Mouse (Mus musculus) ES-Bruce4 (cell line): Measurements from ENCODE around the gene Rab24. TPM values are rescaled to one million over a fixed set of nuclear protein-coding genes. Genes with fewer than 3 reads are reported as not detected.

Experiments used
- H3K27ac ChIP-seq: 2 replicates; pipeline ENCODE4 v1.5.1; 2012; ENCODE audit warnings: low read length, inconsistent platforms; ENCODE audit not compliant: insufficient read depth
- H3K27me3 ChIP-seq: 2 replicates; pipeline ENCODE4 v1.6.1; 2012; ENCODE audit warnings: mild to moderate bottlenecking, low read length, inconsistent platforms; ENCODE audit not compliant: control insufficient read depth, poor library complexity, insufficient read depth, severe bottlenecking
- H3K36me3 ChIP-seq: 2 replicates; pipeline ENCODE4 v1.6.1; 2012; ENCODE audit warnings: inconsistent platforms, mild to moderate bottlenecking, low read length, moderate library complexity; ENCODE audit not compliant: control insufficient read depth, poor library complexity, insufficient read depth, severe bottlenecking
- H3K4me1 ChIP-seq: one replicate; pipeline ENCODE4 v1.8.1; 2011; ENCODE audit warnings: low read length; ENCODE audit not compliant: control insufficient read depth, insufficient read depth
- H3K4me3 ChIP-seq: 2 replicates; pipeline ENCODE4 v1.5.1; 2011; ENCODE audit warnings: low read depth, mild to moderate bottlenecking, low read length
- H3K9ac ChIP-seq: 2 replicates; pipeline ENCODE4 v1.6.1; 2012; ENCODE audit warnings: low read depth, mild to moderate bottlenecking, inconsistent platforms; ENCODE audit not compliant: poor library complexity, severe bottlenecking
- H3K9me3 ChIP-seq: replicated peaks from 2 replicates; pipeline ENCODE4 v1.6.1; 2012; ENCODE audit warnings: mild to moderate bottlenecking, low read length, inconsistent platforms; ENCODE audit not compliant: control insufficient read depth, poor library complexity, insufficient read depth, severe bottlenecking
- CTCF ChIP-seq: IDR thresholded peaks from one replicate; pipeline ENCODE4 v1.8.1; 2011; ENCODE audit warnings: low read depth, low read length
- EP300 ChIP-seq: IDR thresholded peaks from 2 replicates; pipeline ENCODE4 v1.6.1; 2011; ENCODE audit warnings: low read depth, low read length; ENCODE audit not compliant: insufficient read depth
- POLR2A ChIP-seq: IDR thresholded peaks from one replicate; pipeline ENCODE4 v1.8.1; 2011; ENCODE audit warnings: low read length; ENCODE audit not compliant: insufficient read depth
- polyA plus RNA-seq: library from polyadenylated mRNA; stranded (reverse); fragments of >200 nt; gene quantifications from 2 replicates; pipeline ENCODE4 v1.2.4, GENCODE M21; 2011; ENCODE audit warnings: low read depth; ENCODE audit not compliant: missing spikeins, insufficient read depth, insufficient read length

Gene Rab24
- polyA plus RNA-seq, 1 experiment: 40.5 TPM

DNA sequence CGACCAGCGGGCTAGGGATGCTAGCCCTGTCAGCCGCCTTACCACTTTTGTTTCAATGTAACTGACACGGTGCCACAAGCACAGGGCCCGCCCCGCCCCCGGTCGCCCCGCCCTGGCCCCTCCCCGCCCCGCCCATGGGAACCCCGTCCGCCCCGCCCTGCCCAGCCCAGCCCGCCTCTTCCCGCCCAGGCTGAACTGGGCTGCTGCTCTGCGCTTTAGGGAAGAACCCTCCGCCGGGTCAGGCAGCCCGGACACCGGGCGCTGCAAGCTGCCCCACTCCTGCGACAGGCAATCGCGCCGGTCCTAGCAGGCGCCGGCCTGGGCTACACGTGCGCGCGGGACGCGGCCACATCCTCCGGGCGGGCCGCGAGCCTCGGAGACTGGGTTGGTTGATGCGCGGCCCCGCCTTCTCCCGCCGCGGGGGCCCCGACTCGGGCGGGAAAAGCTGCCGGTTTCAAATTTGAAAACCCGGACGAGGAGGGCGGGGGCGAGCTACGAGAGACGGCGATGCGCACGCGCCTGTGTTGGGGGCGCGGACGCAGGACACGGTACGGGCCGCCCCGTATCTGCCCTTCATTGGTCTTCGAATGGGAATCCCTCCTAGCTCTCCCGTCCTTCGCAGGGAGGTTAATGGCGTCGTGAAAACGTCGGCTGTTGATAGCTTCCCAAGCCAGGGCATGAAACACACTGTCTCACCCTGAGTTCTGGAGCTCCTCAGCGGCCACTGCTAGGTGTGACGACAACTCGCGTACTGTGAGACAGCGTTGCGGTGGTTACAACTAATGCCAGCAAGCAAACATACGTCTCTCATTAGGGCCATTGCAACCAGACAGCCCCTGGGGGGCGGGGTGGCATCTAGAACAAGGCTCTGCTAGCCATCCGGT is 8.2 kb upstream of the Rab24 start, which contains the start of gene Mxd3:
Gene Mxd3, minus strand, starts transcription at position 141 of the 884 bp plus-strand sequence.
- Histone ChIP-seq H3K27me3 (no peaks in the 10 kb centered on the region), H3K9ac (peak within 1 kb of the TSS; percentile 86), H3K4me1 (peaks cover 9% of the 10 kb centered on the region), H3K27ac (peak within 1 kb of the TSS; percentile 89), H3K36me3 (peaks cover 6% of the 10 kb centered on the region; the same call in 1 of the 2 replicates), H3K4me3 (peak within 1 kb of the TSS; percentile 84), H3K9me3 (no peaks in the 10 kb centered on the region)
- TF ChIP-seq CTCF (no peak), EP300 (0 out of 2 replicates have a peak, but pooled peaks have one; percentile 2), POLR2A (peak; percentile 16)

DNA sequence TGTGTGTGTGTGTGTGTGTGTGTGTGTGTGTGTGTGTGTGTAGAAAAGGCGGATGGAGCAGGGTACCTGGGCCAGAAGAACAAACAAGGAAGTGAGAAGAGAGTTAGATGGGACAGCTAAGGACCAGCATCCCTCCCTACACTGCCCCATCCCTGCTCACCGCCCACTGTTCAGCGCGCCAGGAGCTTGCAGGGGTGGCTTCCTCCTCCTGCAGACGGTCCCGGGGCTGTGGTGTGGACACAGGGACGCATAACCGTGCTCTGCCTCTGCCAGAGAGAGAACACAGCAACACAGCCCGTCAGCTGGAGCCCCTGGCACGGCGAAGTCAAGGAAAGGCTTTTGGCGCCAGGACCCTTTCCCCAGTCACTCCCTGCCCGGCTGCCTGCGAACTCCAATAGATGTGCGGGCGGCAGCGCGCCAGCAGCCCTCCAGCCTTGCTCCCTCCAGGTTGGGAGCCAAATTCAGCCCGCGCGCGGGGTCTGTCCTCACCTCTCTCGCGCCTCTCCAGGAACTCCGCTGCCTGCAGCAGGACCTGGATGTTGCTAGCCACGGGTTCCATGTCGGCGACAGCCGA is 7.5 kb upstream of the Rab24 start:
- H3K9me3 ChIP-seq: no peaks in the 10 kb centered on the region
- H3K27me3 ChIP-seq: no peaks in the 10 kb centered on the region
- peak overlapping the region; percentile 86 for H3K9ac ChIP-seq
- TF ChIP-seq CTCF: no peak
- TF ChIP-seq POLR2A: no peak
- no peak for TF ChIP-seq EP300
- H3K27ac ChIP-seq: no peak overlapping the region
- H3K36me3 ChIP-seq: peaks cover 6% of the 10 kb centered on the region; the same call in 1 of the 2 replicates
- H3K4me3 ChIP-seq: peak overlapping the region; percentile 70
- H3K4me1 ChIP-seq: peaks cover 9% of the 10 kb centered on the region

DNA sequence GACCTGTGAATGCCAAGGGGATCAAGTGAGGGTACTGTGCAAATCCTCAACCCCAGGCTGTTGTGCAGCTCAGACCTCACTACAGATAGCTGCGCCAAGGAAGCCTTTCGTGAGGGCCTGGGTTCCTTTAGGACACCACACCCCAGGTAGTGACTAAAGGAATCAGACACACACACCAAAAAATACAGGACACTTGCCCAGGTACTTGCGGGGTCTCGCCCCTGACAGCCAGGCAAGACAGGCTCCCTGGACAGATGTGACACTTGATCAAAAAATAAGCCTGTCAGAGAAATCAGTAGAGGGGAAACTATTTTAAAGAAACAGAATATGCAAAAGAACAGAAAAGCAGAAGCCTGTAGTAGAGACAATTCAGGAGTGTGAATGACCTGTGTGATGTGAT is 6.9 kb upstream of the Rab24 start:
- no peak for TF ChIP-seq CTCF
- no peak for TF ChIP-seq EP300
- TF ChIP-seq POLR2A: no peak
- H3K4me3 ChIP-seq: peak overlapping the region; percentile 70; the same call in 1 of the 2 replicates
- H3K9me3 ChIP-seq: no peaks in the 10 kb centered on the region
- no peak overlapping the region for H3K27ac ChIP-seq
- H3K27me3 ChIP-seq: no peaks in the 10 kb centered on the region
- H3K36me3 ChIP-seq: peaks cover 11% of the 10 kb centered on the region; the same call in 1 of the 2 replicates
- H3K9ac ChIP-seq: no peak overlapping the region
- H3K4me1 ChIP-seq: peaks cover 9% of the 10 kb centered on the region

DNA sequence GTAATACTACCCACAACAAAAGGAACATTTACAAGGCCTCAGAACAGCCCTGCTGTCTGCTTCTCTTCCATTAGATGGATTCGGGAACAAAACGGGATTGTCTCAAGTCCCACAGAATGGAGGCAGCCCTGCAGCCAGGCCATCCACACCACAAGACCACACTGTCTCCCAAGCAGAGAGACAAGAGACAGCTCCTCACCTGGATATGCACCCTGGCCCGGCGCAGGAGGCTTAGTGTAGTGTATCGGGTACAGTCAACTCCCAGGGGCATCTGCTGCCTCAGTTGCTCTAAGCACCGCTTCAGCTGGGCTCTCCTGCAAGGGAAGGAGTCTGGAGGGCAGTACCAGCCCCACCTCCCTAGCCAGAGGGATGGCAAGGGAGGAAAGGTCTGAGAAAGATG is 6.4 kb upstream of the Rab24 start:
- H3K36me3 ChIP-seq: peaks cover 15% of the 10 kb centered on the region
- H3K27me3 ChIP-seq: no peaks in the 10 kb centered on the region
- no peaks in the 10 kb centered on the region for H3K9me3 ChIP-seq
- no peak for TF ChIP-seq CTCF
- TF ChIP-seq EP300: no peak
- TF ChIP-seq POLR2A: no peak
- no peak overlapping the region for H3K27ac ChIP-seq
- H3K4me3 ChIP-seq: no peak overlapping the region
- peaks cover 9% of the 10 kb centered on the region for H3K4me1 ChIP-seq
- no peak overlapping the region for H3K9ac ChIP-seq

DNA sequence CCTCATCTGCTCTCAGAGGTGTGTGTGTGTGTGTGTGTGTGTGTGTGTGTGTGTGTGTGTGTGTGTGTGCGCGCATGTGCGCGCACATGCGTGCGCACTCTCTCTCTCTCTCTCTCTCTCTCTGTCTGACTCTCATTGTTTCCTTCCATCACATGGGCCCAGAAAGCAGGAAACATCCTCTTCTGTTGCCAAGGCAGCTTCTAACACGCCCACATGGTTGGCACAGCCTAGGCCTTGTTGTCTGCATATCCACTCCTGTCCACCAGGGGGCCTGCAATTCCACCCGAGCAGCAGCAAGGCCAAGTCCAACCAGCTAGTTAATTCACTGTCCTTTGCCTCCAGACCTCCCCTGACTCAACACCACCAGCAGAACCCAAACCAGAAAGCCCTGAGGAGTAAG is 5.9 kb upstream of the Rab24 start:
- Histone ChIP-seq H3K36me3 (peaks cover 16% of the 10 kb centered on the region), H3K4me1 (peaks cover 9% of the 10 kb centered on the region), H3K9me3 (no peaks in the 10 kb centered on the region), H3K27me3 (no peaks in the 10 kb centered on the region), H3K4me3 (no peak overlapping the region), H3K9ac (no peak overlapping the region), H3K27ac (no peak overlapping the region)
- peak; percentile 95 for TF ChIP-seq CTCF
- TF ChIP-seq POLR2A: no peak

DNA sequence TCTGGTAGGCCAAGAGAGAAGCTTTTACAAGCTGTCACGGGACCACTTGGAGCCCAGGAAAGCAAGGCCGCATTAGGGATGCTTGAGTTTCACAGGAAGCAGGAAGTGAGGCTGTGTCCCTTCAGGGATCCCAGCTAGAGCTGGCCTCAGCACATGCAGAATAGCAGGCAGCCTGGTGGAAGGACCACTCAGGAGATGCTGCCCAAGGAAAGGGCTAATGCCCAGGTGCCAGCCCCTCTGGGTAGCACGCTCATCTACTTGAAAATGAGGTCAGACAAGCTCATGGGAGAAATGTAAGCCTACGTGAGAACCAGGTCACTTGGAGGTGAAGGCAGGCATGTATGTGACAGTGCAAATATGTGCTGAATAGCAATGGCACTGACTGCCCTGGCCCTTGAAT is 5.4 kb upstream of the Rab24 start:
- Histone ChIP-seq H3K4me3 (no peak overlapping the region), H3K4me1 (peaks cover 9% of the 10 kb centered on the region), H3K9ac (no peak overlapping the region)

More for the DNA sequence above, 5.4 kb upstream of the Rab24 start:
- TF ChIP-seq CTCF: no peak
- no peak for TF ChIP-seq EP300
- no peak for TF ChIP-seq POLR2A
- no peaks in the 10 kb centered on the region for H3K9me3 ChIP-seq
- H3K36me3 ChIP-seq: peaks cover 16% of the 10 kb centered on the region
- no peak overlapping the region for H3K27ac ChIP-seq
- H3K27me3 ChIP-seq: no peaks in the 10 kb centered on the region
